Mouse (Mus musculus) spleen, adult 18-20 months (tissue): ENCODE measurements at regions not wholly inside any gene's neighbourhood (a gene's known extent, or its start where the extent isn't known, plus 50 kb on each side); places are given as distances from the start of the nearest gene placed in this dataset.

Experiments
- DNase-seq, 2 experiments: peaks; one replicate each; pipeline ENCODE4 v3.0.0; 2022; ENCODE audit warnings: mixed read lengths in 2 of 2

GRCm38 (mm10) chr7:95834236-95834919 lies 336.7 kb upstream of the Tenm4 start:
- no peak for DNase-seq

DNA sequence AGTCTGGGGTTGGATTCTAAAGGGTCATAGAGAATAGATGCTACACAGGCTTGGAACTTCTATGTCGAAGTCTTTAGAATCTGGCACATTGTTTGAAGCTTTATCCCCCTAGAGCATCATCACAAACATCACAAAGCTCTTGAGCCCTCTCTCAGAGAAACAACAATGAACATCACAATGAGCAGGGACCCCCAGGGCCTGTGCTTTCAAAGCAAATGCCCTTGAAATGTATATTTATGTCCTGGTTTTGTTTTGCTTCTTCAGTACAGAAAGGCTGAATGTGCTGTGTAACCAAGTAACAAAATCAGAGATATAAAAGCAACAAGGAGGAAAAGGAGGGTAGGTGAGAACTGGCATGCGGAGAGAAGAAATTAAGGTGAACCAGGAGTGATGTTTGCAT lies 330.6 kb upstream of the Tenm4 start:
- DNase-seq = no peak

DNA sequence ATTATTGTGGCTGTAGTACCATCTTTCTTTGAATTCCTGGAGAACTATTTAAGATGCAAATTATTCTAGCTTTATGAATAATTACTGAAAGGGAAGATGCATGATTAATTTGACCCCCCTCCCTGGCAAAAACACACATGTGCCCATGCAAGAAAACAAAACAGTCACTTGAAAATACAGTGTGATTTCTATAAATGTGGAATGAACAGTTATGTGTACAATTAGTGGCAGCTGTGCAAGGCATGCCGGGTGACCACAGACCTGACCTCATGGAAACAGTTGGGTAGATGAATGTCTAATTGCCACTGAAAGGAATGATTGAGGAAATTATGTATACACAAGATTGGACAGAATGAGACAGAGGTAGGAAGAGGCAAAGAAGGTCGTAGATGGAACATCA lies 321.2 kb upstream of the Tenm4 start:
- no peak for DNase-seq

DNA sequence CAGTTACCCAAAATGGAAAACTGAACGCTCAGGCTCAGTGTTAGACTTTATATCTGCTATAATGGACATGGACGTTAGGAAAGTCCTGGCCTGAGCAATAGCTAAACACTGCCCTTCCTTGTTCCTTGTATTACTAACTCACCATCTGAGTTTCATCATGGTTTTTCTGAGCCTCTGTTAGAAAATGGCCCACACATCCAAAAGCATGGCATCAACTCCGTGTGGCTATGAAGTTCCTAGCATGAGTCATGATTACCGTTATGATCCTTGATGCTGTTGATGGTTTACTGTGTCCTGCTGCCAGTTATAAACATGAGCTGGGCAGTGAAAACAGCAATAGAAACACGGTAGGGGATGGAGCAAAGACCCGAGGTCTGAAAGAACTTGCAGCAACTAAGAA lies 318.4 kb upstream of the Tenm4 start:
- no peak for DNase-seq

- no peak for DNase-seq
Measured at GRCm38 (mm10) chr7:95853225-95853812, 317.7 kb upstream of the Tenm4 start.

- DNase-seq = no peak
Measured at GRCm38 (mm10) chr7:95858247-95858646, 312.8 kb upstream of the Tenm4 start.

GRCm38 (mm10) chr7:95864233-95864632 lies 306.8 kb upstream of the Tenm4 start:
- no peak for DNase-seq

GRCm38 (mm10) chr7:95865270-95865669 lies 305.8 kb upstream of the Tenm4 start:
- no peak for DNase-seq

DNA sequence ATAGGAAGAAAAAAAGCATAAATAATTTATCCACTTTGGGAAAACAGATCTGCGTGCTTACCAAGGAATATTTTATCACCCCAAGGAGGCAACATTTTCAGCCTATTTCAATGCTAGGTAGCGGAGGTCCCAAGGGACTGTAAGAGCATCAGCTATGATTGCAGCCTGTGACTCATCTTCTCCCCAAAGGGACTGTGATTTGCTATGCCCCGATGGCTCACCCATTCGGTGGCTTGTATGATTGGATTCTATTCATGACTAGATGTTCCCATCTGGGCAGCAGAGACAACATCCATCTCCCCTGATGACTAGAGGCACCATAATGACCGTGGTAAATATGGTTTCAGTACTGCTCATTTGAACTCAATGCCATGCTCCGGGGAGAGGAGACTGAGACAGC lies 302.3 kb upstream of the Tenm4 start:
- DNase-seq = no peak

DNA sequence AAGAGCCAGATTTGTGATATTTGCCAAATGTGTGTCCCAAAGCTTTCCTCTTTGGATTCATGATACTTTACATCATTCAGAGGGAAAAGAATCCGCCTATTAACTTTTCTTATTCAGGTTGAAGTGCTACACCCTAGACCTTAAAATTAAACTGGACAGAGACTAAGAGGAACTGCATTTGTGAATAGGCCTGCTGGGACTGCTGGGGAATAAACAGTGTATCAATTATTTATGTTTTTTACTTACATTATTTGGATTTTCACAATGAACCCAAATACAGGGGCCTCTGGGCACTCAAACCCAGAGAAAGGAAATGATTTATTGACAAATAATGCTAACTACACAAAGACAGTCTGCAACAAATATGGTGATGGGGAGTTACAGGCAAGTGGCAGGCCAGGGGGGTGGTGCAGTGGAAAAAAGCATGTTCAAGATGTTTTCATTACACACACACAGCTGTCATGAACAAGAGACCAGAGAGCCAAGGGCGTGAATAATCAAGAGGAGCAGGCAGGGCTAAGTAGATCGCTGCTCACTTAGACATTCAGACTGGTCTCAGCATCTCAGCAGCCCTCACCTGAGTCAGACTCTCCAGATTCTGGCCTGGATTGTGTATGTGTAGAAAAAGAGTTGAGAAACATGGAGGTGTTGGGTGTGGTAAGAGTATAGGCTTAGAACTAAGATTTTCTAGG lies 290.3 kb upstream of the Tenm4 start:
- no peak for DNase-seq

- no peak for DNase-seq
Measured at GRCm38 (mm10) chr7:95901524-95901923, 269.5 kb upstream of the Tenm4 start.

GRCm38 (mm10) chr7:95914406-95915080 lies 256.5 kb upstream of the Tenm4 start:
- DNase-seq = no peak

DNA sequence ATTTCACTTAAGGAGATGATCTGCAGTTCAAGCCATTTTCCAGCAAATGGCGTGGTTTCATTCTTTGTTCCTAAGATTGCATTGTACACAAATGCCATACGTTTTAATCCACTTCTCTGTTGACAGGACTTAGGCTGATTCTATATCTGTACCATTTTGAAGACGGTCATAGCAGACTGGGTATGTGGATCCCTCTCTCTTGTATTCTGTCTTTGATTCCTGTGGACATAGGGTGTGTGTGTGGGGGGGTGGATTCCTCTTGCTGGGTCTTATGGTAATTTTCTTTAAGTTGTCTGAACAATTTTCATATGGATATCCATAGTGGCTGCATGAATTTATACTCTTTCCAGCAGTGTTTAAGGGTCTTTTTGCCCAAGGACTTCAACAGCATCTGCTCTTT lies 251.1 kb upstream of the Tenm4 start:
- DNase-seq = no peak

- no peak for DNase-seq
Measured at GRCm38 (mm10) chr7:95924805-95925204, 246.2 kb upstream of the Tenm4 start.

DNA sequence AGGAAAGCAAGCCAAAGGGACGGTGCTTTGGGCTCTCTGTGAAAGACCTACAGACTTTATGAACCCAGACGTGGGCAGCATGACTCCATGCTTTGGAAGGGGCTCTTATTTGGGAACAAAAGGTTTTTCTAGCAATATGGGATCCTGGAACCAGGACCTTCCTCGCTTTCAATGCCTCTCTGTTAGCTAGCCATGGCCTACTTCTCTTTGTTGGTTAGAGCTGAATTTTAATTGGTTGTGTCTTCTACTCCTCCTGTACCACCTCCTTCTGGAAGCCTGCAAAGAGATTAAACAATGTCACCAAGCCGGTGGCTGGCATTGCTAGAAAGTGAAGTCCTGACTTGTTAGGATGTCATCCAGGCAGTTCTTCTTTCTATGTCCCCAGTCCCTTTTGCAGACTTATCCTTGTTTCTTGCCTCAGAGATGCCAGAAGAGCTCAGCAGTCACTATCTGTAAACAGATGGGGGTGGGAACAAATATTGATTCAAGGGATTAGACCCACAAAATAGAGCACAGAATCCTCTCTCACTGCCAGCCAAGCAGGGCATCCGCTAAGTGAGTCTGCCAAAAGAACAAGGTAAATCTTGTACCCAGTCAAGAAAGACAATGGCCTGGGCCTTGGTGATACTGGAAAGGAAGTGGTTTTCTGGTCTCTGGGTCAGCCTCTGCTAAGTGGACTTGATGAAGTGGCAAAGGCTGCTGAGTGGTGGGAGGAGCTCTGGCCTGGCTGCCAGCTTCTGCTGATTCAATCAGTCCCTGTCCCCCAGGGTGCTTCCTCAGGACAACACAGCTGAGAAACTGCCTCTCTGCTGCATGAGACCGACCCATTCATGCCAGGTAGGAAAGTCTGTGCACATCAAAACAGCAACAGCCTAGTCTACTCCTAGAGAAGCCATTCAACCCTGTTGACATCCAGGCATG lies 244.7 kb upstream of the Tenm4 start:
- no peak for DNase-seq

DNA sequence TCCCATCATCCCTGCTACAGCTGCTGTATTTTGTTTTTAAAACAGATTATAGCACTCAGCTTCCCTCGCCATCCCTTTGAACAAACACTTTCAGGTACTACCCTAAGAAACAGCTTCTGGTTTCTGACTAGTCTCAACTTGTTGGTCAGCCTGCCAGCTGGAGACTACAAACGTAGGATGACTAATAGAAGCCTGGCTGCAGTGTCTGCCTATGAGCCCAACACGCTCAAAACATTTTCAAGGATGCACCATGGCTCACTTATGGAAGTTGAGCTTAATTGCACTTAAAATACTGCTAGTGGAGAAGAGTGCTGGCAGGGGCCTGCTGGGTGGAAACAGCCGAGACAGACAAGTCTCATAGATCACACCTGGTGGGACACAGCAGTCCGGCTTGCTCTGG lies 234.4 kb upstream of the Tenm4 start:
- no peak for DNase-seq

DNA sequence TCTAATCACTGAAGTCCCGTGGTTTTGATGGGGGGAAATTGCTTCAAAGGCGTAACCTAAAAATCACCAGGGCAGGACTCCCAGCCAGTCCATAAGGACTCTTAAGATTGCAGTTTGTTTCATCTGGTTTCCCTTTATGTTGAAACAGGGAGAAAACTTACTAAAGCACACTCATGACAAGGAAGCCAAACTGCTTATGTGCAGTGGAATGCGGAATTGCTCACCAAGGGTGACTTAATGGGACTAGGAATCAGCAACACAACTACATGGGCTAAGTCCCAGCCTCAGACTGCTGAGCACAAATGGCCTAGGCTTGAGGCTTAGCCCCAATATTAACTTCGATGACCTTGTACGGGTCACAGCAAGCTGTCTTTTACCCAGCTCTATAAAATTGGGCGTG lies 227.6 kb upstream of the Tenm4 start:
- DNase-seq = no peak

- DNase-seq = no peak
Measured at GRCm38 (mm10) chr7:95952395-95952794, 218.7 kb upstream of the Tenm4 start.

GRCm38 (mm10) chr7:95954511-95954910 lies 216.5 kb upstream of the Tenm4 start:
- DNase-seq = no peak

DNA sequence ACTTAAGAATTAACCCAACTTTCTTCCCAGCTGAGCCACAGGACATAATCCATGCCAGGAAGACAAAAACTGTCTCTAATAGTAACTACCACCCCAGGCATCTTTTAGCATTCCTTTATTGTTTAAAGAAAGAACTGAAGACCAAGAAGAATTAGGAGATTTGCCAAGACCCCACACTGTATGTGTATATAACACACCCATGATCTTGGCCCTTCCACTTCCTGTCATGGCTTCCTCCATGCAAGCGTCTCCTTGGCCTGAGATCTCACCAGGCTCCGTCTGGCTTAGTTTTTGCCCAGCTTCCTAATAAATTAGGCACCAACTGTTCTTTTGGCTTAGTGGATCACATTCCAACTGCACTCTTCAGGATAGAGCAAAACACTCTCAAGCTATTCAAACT lies 215.9 kb upstream of the Tenm4 start:
- DNase-seq = no peak

GRCm38 (mm10) chr7:95959068-95959467 lies 212.0 kb upstream of the Tenm4 start:
- DNase-seq = no peak

GRCm38 (mm10) chr7:95971863-95972262 lies 199.2 kb upstream of the Tenm4 start:
- no peak for DNase-seq

GRCm38 (mm10) chr7:95974085-95974484 lies 197.0 kb upstream of the Tenm4 start:
- DNase-seq = no peak
